Mouse (Mus musculus): ENCODE results near the gene Gm17455.

The Gm17455 gene

DNA sequence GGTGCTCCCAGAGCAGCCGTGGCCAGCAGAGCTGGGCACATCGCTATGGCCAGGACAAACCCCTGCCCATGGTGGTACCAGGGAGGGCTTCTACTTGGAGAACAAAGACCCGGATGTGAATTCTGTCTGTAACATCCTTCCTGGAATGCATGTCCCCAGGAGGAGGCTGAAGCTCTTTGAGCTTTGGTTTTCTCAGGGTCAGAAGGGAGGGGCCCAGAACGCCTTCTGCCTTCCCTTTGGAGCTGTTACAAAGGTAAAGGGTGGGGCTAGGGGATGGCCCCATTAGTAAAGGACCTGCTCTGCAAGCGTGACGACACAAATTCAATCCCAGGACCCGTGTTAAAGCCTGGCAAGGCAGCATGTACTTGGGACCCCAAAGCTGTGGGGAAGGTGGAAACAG is 23.2 kb downstream of the Gm17455 start:
- no peak for DNase-seq

- no peak for DNase-seq
These were observed 30.5 kb downstream of the Gm17455 start for GRCm38 (mm10) chr10:60430001-60430400.

DNA sequence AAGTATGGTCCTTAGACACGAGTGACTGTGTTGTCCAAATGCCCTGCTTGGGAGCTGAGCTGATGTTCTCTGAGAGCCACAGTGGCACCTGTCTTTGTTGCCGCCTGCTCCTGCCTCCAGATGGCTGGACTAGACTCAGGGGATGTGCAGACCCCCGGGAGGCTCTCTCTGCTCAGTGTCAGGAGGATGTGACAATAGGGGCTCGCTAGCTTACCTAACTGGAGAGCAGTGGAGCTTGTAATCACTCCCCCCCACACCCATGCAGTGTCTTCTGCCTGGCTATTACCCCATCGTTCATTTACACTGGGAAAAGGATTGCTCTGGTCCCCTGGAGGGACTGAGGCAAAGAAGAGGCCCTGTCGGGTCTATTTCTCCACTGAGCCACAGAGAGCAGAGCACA is 31.1 kb downstream of the Gm17455 start:
- DNase-seq, result no peak

- DNase-seq, result no peak
These were observed 33.2 kb downstream of the Gm17455 start for GRCm38 (mm10) chr10:60432679-60433078.

GRCm38 (mm10) chr10:60442321-60442720 is 42.8 kb downstream of the Gm17455 start:
- no peak for DNase-seq

DNA sequence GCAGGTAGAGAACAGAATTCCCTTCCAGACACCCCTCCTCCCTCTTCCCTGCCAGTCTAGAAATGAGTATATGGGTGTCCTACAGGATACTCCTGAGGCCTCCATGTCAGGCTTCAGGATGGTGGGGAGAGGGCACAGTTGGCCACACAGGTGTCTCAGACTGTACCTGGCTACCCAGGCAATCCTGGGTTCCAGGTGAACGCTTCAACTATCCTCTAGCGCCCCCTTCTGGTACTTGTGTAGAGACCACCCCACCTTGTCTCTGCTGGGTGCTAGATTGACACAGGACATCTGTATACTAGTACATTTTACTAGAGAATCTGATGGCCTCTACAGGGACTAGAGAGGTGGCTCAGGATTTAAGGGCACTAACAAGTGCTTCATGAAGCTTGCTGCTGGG is 43.6 kb downstream of the Gm17455 start:
- peak; percentile 3 for DNase-seq

DNA sequence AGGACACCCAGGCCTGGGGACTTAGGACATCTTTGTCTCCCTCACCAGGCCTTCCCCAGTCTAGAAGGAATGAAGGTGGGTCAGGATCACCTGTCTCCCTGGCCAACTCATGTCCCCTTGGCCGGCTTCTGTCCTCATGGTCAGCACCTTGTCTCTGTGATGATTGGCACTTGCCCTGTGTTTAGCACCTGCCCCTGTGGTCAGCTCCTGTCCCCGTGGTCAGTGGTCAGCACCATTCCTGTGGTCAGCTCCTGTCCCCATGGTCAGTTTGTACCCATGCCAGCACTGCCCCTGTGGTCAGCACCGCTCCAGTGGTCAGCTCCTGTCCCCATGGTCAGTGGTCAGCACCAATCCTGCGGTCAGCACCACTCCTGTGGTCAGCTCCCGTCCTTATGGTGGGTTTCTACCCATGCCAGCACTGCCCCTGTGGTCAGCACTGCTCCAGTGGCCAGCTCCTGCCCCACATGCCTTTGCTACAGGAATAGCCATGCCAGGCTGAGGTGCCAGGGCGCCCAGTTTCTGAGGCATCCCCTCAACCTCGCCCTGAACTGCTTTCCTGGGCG is 45.6 kb downstream of the Gm17455 start:
- DNase-seq, result peak; percentile 15

GRCm38 (mm10) chr10:60447186-60447585 is 47.7 kb downstream of the Gm17455 start:
- DNase-seq, result no peak

All from lung, postnatal 36 days (tissue).